Mouse (Mus musculus): ENCODE measurements around the gene Atic. TPM values are rescaled to one million over a fixed set of nuclear protein-coding genes. Genes with fewer than 3 reads are reported as not detected.

Gene Atic
- total RNA-seq, 2 experiments from 2014 or later: 8.2 to 11.7 TPM

DNA sequence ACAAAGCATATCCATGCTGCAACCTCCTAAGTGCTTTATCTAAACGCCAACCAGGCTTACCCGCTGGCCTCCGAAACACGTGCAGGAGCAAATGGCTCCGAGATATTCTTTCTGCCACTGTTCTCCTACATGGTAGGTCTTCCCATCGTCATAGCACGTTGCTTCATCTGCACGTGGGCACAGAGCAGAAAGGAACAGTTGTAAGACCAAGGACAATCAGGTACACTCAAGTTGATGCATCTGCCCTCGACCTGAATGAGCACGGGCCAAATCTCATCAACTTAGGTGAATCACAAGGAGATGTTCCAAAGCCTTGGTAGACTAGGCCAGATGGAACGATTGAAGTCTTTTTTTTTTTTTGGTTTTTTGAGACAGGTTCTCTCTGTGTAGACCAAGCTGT lies 33.1 kb downstream of the Atic start:
- ATAC-seq (replicated peaks; ENCODE audit: low FRiP score, poor library complexity, severe bottlenecking): no peak

DNA sequence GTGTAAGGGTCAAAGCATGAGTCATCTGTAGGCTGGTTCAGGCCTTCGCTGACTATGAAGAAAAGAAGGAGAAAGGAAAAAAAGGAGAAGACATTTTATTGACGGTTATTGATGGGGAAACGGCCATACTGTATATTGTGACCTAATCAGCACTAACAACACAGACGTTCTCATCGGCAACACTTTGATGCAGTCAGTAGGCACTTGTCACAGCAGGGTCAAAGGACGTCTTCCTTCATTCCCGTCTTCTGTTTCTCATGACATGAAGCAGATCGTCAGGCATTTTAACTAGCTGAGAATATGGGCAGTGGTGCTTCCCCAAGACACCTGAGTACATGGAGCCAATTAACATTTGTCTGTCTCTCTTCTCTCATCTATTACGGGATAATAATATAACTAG lies 36.2 kb downstream of the Atic start:
- no peak for ATAC-seq (replicated peaks; ENCODE audit: low FRiP score, poor library complexity, severe bottlenecking)

GRCm38 (mm10) chr1:71594268-71594667 lies 37.3 kb downstream of the Atic start:
- no peak for ATAC-seq (replicated peaks; ENCODE audit: low FRiP score, poor library complexity, severe bottlenecking)

- ATAC-seq (replicated peaks; ENCODE audit: low FRiP score, poor library complexity, severe bottlenecking): no peak
These were observed 38.4 kb downstream of the Atic start for GRCm38 (mm10) chr1:71595365-71595764.

- no peak for ATAC-seq (replicated peaks; ENCODE audit: low FRiP score, poor library complexity, severe bottlenecking)
These were observed 48.8 kb downstream of the Atic start for GRCm38 (mm10) chr1:71605751-71606150.

- no peak for ATAC-seq (replicated peaks; ENCODE audit: low FRiP score, poor library complexity, severe bottlenecking)
These were observed 49.8 kb downstream of the Atic start for GRCm38 (mm10) chr1:71606600-71607325.

- no peak for ATAC-seq (replicated peaks; ENCODE audit: low FRiP score, poor library complexity, severe bottlenecking)
These were observed 52.3 kb downstream of the Atic start for GRCm38 (mm10) chr1:71609057-71609775.

- ATAC-seq (replicated peaks; ENCODE audit: low FRiP score, poor library complexity, severe bottlenecking): no peak
These were observed 53.0 kb downstream of the Atic start for GRCm38 (mm10) chr1:71609916-71610315.

DNA sequence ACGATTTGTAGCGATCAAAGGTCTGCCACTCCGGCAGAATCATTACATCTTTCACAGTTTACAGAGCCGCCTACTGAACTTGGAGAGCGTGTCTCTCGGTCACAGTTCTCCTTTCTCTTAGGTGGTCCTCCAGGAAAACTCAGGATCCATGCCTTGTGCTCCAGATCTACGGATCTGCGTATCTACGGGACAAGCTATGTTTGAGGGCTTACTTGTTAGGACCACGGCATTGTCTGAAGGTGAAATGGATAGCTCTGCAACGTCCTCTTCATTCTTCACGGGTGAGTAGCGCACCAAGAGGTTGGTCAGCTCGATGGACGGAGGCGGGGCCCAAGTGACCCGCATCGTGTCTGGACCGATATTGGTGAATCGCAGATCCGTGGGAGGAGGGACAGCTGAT lies 55.3 kb downstream of the Atic start:
- no peak for ATAC-seq (replicated peaks; ENCODE audit: low FRiP score, poor library complexity, severe bottlenecking)

GRCm38 (mm10) chr1:71614545-71615246 lies 57.7 kb downstream of the Atic start:
- ATAC-seq (replicated peaks; ENCODE audit: low FRiP score, poor library complexity, severe bottlenecking): no peak

DNA sequence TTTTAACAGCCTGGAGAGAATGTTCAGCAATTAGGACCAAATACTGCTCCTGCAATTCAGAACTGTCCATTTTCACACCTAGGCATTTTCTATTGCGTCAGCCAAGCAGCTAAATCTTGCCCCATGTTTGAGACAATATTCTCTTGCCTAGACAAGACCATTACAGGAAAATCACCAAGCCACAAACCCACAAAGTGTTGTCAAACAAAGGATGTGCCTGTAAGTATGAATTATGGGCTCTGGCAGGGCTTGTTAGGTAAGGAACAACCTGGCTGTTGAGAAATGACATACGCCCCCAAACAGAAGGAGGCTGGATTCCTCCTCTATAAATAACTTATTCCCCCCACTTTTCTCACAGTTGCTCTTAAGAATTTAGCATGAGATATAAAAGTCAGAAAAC lies 64.6 kb downstream of the Atic start:
- ATAC-seq (replicated peaks; ENCODE audit: low FRiP score, poor library complexity, severe bottlenecking): no peak

DNA sequence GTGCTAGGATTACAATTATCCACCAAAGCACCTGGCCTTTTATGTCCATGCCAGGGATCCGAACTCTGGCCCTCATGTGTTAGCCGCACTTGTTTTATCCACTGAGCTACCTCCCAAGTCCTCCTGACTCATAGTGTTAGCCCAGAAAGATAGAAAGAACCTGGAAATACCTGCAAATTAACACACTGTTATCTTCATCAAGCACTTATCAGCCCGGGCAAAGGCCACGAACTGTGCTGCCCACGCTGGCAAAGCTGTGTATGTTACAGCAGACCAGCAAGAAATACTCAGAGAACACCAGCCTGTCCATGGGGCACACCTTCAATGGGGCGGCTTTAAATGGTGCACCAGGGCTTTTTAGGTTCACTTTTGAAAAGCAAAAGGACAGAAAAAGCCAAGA lies 66.7 kb downstream of the Atic start:
- no peak for ATAC-seq (replicated peaks; ENCODE audit: low FRiP score, poor library complexity, severe bottlenecking)

Other genes with a start within 250 kb of the Atic start
- not detected in 2 replicates for gene Abca12, start 142.2 kb upstream of the Atic start, total RNA-seq (2015; ENCODE audit: low replicate concordance)
- not detected in 2 replicates for gene Abca12, start 142.2 kb upstream of the Atic start, total RNA-seq (2017; ENCODE audit: low replicate concordance)
- 72.1 and 78.6 TPM in 2 replicates for gene Fn1, start 96.0 kb downstream of the Atic start, total RNA-seq (2015; ENCODE audit: low replicate concordance)
- gene Fn1, start 96.0 kb downstream of the Atic start, total RNA-seq (2017; ENCODE audit: low replicate concordance): 13.5 and 35.3 TPM in 2 replicates

Data from erythroid progenitor cell, adult 5-6 weeks (primary cell).